10 mouse cellular contexts compared by ENCODE assay signal in genomic region chr9:63698320-63699045, GRCm38 (mm10). TPM values are rescaled to one million over a fixed set of nuclear protein-coding genes. Genes with fewer than 3 reads are reported as not detected.
A peak's percentile ranks its signal among the peaks of the same experiment; 100 is the strongest.
DNase-seq lines count a peak whose midpoint lies in the region; ATAC-seq lines count a peak whose summit lies in the region.
"Had no signal": no experiment of that assay in that cellular context is flagged by ENCODE, and none has a peak within 500 bp of the region (broad histone marks: within the 10 kb centered on the region; RNA-seq: fewer than 3 reads in every experiment).

No protein-coding gene starts in this region.

- no peaks in the 10 kb centered on the region; the same call in 1 of the 2 replicates for H3K27me3 ChIP-seq in midbrain, embryonic 10.5 days (ENCODE audit: low read depth, poor library complexity, severe bottlenecking)
- H3K27me3 ChIP-seq in midbrain, embryonic 11.5 days (ENCODE audit: control insufficient read depth, insufficient read depth, low read length) = no peaks in the 10 kb centered on the region
- H3K27me3 ChIP-seq: forebrain, embryonic 13.5 days had no signal

- H3K4me2 ChIP-seq in midbrain, embryonic 11.5 days = no peak overlapping the region
- H3K4me2 ChIP-seq: forebrain, embryonic 13.5 days had no signal

- peak overlapping the region; percentile 68 for H3K27ac ChIP-seq in midbrain, embryonic 10.5 days (replicated peaks)
- no peak overlapping the region for H3K27ac ChIP-seq in midbrain, embryonic 11.5 days (ENCODE audit: low read depth, low read length)
- H3K27ac ChIP-seq: forebrain, embryonic 13.5 days had no signal

- ATAC-seq in midbrain, embryonic 11.5 days (ENCODE audit: low FRiP score) = no peak
- ATAC-seq in megakaryocyte, adult 5-6 weeks (ENCODE audit: poor library complexity, severe bottlenecking) = 0 out of 2 replicates have a peak, but pooled peaks have one; percentile 27
- no peak for ATAC-seq in frontal cortex, adult (ENCODE audit: low TSS enrichment)
- ATAC-seq: forebrain, embryonic 13.5 days had no signal

- no peaks in the 10 kb centered on the region for H3K9me3 ChIP-seq in midbrain, embryonic 10.5 days (replicated peaks)
- H3K9me3 ChIP-seq in midbrain, embryonic 11.5 days (ENCODE audit: control insufficient read depth, low read length) = no peaks in the 10 kb centered on the region
- H3K9me3 ChIP-seq: forebrain, embryonic 13.5 days had no signal

- 45% methylated on average over 7 of the region's 7 CpGs for WGBS in midbrain, embryonic 10.5 days
- WGBS in midbrain, embryonic 11.5 days = 68% methylated on average over 6 of the region's 7 CpGs

- peaks cover 5% of the 10 kb centered on the region; the same call in 1 of the 2 replicates for H3K36me3 ChIP-seq in midbrain, embryonic 10.5 days
- H3K36me3 ChIP-seq in midbrain, embryonic 11.5 days (ENCODE audit: control insufficient read depth, insufficient read depth, low read length) = no peaks in the 10 kb centered on the region

- H3K4me1 ChIP-seq in midbrain, embryonic 10.5 days = peaks cover 77% of the 10 kb centered on the region
- H3K4me1 ChIP-seq in midbrain, embryonic 11.5 days (ENCODE audit: control insufficient read depth, insufficient read depth, low read length) = peaks cover 22% of the 10 kb centered on the region

- DNase-seq in midbrain, embryonic 10.5 days (ENCODE audit: low spot score) = no peak
- no peak for DNase-seq in midbrain, embryonic 11.5 days (ENCODE audit: low spot score, missing footprints)
- DNase-seq in fat pad, adult 2 months (ENCODE audit: extremely low read depth, low read depth, low spot score) = peak; percentile 92
- DNase-seq in kidney, postnatal 14 days = peak; percentile 82
- no peak for DNase-seq in layer of hippocampus, adult 9-11 months
- no peak for DNase-seq in right cerebral cortex, adult 18-20 months
- DNase-seq: midbrain, embryonic 14.5 days had no signal

- H3K9ac ChIP-seq in midbrain, embryonic 11.5 days (ENCODE audit: low read length) = no peak overlapping the region
- H3K9ac ChIP-seq: forebrain, embryonic 13.5 days had no signal

- H3K4me3 ChIP-seq in midbrain, embryonic 10.5 days = no peak overlapping the region
- H3K4me3 ChIP-seq in midbrain, embryonic 11.5 days (ENCODE audit: low read depth, low read length) = no peak overlapping the region
- H3K4me3 ChIP-seq: forebrain, embryonic 13.5 days had no signal

RNA-seq across cellular contexts. Expression of gene Smad3, which starts 59.3 kb away (rescaled TPM):
- polyA plus RNA-seq in midbrain, embryonic 10.5 days (2016; fragmentation: Nextera tagmentation; extraction: Ambion mirVana) = 21.7 and 22.5 TPM in 2 replicates
- 16.5 and 16.8 TPM in 2 replicates for polyA plus RNA-seq in midbrain, embryonic 11.5 days (2014; fragmentation: Nextera tagmentation; extraction: Ambion mirVana)
- total RNA-seq in megakaryocyte, adult 5-6 weeks (2015) = 9.1 and 15.0 TPM in 2 replicates
- total RNA-seq in megakaryocyte, adult 5-6 weeks (2017) = 9.7 and 12.7 TPM in 2 replicates

Comparison
In these comparisons a context has a peak if more than half of its experiments do, and no peak if none do; other contexts are left out.
1. DNase-seq: peak in fat pad, adult 2 months (single experiment) and kidney, postnatal 14 days (single experiment); none in midbrain, embryonic 10.5 days (single experiment), midbrain, embryonic 11.5 days (single experiment), layer of hippocampus, adult 9-11 months (single experiment) and right cerebral cortex, adult 18-20 months (single experiment).